Mouse (Mus musculus) cerebellum, adult 9-10 months (tissue): Measurements from ENCODE around the gene Fam170b.

Source experiments
- DNase-seq: peaks from one replicate; pipeline ENCODE4 v3.0.0; 2022

Gene Fam170b

GRCm38 (mm10) chr14:32833847-32834246, at the start of gene Fam170b:
Fam170b (plus strand) TSS chr14:32833962.
- DNase-seq = no peak

DNA sequence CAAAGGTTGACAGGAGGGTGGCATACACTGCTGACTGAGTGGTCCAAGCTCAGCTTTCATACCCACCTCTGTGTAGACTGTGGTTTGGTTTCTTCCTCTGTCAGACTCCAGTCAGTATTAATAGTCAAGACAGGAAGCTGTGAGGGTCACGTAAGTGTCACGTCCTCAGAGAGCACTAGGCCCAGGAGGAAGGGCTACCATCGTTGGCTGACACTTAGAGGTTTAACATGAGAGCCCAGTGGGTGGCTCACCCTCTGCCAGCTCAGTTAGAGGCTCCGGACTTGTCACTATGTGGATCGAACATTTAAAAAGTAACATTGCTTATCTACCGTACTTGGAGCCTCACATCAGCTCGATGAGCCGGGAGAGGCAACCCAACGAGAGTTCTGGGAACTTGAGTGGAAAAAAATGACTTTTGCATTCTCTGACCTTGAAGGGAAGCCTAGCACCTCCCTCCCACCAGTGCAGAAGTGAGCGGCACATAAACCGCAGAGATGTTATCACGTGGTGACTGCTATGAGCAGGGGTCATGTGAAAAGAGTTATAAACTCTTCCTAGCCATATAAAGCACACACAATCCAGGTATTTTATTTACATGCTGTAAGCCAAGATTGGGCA, 49.5 kb upstream of the Fam170b start:
- no peak for DNase-seq

- no peak for DNase-seq
Observed at GRCm38 (mm10) chr14:32784748-32785134, 49.0 kb upstream of the Fam170b start.

DNA sequence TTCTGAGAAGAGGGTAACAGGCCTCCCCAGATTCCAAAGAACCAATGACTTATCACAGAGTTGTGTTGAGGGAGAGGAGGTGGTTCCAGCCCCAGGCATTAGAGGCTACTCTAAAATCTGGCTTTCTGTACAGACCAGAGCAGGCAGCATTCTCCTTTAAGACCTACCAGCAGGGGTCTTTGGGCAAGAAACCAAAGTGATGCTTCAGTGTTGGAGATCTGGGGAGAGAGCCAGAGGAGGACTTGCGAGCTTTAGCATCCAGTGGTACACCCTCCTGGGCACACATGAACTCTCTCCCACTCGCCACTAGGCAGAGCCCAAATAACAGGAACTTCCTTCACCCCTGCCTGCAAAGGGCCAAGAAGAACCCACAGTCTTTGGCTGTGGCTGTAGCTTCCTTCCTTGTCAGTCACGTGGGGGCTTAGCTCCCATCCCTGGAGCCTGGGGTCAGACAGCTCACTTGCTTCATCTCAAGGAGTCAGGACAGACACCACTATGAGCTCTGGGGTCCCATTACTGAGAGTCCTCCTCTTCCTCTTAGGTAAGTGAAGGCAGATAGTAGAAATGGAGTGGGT, 48.1 kb upstream of the Fam170b start, which contains the start of gene Tmem273:
TSS of gene Tmem273 (plus strand) at position 408 of the 575 bp plus-strand sequence.
- DNase-seq = no peak

GRCm38 (mm10) chr14:32787691-32788090, 46.1 kb upstream of the Fam170b start:
- DNase-seq = no peak

- DNase-seq = no peak
Observed at GRCm38 (mm10) chr14:32796375-32796774, 37.4 kb upstream of the Fam170b start.

DNA sequence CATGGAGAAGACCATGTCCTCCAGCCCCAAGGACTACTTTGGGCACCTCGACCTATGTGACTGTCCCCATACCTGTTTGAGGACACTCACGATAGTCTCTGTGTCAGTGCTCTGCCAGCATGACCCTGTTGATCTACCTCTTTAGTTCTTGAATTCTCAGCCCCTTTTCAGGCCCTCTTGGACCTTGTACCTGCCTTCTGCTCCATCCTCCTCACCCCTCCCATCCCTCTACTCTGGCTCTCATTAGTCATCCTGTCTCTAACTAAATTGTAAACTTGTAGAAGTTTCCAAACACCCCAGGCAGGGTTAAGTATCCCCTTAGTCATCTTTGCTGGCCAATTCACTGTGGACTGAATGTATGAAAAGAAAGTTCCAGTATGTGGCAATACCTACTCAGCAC, 36.0 kb upstream of the Fam170b start:
- DNase-seq = no peak

DNA sequence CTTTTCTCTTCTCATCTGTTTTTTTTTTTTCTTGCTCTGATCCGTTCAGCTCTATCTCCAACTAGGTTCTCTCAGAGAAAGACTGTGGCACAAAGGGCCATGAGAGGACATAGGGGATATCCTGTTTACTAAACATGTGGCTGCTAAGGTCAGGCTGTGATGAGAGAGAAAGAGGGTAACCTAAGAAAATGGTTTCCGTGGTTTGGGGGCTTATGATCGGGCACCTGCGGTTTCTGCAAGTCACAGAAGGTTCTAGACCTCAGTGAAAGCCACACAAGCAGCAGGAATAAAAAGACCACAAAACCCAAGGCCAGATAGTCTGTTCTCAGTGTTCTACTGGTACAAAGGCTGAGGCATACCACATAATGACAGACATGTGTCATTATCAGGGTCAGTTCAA, 35.4 kb upstream of the Fam170b start:
- DNase-seq = no peak

- DNase-seq = no peak
Observed at GRCm38 (mm10) chr14:32800048-32800447, 33.7 kb upstream of the Fam170b start.

- DNase-seq = no peak
Observed at GRCm38 (mm10) chr14:32801016-32801661, 32.6 kb upstream of the Fam170b start.

DNA sequence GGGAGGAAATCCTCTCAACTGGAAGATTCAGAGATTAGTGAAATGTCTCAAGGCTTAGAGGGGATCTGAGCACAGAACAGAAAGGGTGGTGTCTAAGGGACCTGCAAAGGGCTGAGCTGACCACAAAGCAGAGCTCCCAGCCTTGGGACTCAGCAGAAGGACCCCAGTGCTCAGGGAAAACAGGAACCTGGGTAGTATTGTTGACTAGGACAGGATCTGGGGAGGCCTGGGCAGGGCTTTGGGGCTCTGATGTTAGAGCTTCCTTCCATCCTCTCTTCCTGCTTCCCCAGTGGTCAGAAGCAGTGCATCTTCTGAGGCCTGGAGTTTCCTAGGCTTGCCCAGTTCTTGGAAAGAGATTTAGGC, 32.1 kb upstream of the Fam170b start:
- DNase-seq = no peak

DNA sequence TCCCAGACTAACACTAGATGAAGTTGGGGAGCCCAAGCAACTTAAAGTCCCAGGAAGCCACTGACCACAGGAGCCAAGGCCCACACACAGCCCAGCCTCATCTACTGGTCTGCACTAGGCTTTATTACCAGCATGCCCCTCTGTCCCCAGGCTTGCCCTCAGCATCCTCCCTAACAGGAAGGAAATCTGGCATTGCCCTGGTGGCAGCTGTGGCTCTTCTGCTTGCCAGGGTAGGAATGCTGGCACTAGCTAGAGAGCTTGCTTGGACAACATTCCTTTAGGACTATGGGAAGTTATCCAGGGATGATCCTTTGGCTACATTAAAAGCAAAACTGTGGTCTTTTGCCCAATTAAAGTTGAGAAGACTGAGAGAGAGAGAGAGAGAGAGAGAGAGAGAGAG, 23.7 kb upstream of the Fam170b start:
- no peak for DNase-seq

- no peak for DNase-seq
Observed at GRCm38 (mm10) chr14:32812429-32812828, 21.3 kb upstream of the Fam170b start.

DNA sequence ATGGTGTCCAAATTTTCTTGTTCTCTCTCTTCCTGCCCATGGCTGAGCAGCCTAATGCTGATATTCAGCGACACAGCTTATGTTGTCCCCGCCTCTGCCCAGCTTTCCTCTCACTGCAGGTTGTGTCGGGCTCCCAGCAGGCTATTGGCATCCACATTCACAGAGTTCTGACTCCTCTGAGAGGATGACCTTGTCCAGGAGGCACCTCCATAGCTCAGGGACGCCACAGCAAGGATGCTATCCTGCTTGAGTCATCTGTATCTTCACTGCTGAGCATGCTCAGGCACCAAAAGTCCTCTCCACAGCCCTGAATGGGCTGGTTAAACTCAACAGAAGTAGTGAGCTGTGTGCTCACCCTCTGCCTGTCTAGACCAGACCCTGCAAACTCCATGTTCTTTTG, 18.8 kb upstream of the Fam170b start:
- DNase-seq = no peak

- DNase-seq = no peak
Observed at GRCm38 (mm10) chr14:32816533-32816932, 17.2 kb upstream of the Fam170b start.

DNA sequence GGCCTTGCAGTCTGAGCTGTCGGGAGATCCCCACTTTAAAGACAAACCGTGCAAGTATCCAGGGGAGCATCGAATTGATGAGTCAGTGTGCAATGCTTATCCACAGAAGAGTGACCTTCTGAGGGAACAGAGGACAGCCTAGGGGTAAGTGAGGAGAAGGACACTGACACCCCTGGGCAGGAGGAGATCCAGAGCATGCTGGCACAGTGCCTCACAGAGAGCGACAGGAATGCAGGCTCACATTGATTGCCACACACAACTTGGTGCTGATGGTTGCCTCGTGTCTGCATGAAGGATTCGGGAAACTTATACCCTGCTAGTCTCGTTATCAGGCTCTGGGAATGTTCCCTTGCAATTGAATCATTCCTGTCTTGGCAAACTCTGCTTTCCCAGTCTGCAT, 16.5 kb upstream of the Fam170b start:
- DNase-seq = no peak

DNA sequence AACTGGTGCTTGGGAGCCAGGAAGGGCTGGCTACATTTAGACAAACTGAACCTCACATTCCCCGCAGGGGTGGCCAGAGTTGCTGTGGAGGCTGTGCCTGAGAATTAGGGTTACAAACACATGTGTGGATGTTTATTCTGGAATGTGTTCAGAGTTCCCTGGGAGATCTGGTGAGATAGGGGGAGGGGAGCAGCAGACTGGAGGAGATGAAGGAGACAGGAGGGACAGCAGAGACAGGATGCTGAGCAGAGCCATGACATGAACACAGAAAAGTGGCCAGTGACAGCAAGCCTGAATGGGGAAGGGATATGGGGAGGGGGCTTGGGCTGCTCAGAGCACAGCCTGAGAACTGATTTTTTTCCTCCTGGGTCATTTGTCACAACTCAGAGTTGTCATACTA, 14.5 kb upstream of the Fam170b start:
- DNase-seq = no peak

GRCm38 (mm10) chr14:32822812-32823211, 10.9 kb upstream of the Fam170b start:
- DNase-seq = no peak

GRCm38 (mm10) chr14:32823861-32824260, 9.9 kb upstream of the Fam170b start:
- DNase-seq = no peak

DNA sequence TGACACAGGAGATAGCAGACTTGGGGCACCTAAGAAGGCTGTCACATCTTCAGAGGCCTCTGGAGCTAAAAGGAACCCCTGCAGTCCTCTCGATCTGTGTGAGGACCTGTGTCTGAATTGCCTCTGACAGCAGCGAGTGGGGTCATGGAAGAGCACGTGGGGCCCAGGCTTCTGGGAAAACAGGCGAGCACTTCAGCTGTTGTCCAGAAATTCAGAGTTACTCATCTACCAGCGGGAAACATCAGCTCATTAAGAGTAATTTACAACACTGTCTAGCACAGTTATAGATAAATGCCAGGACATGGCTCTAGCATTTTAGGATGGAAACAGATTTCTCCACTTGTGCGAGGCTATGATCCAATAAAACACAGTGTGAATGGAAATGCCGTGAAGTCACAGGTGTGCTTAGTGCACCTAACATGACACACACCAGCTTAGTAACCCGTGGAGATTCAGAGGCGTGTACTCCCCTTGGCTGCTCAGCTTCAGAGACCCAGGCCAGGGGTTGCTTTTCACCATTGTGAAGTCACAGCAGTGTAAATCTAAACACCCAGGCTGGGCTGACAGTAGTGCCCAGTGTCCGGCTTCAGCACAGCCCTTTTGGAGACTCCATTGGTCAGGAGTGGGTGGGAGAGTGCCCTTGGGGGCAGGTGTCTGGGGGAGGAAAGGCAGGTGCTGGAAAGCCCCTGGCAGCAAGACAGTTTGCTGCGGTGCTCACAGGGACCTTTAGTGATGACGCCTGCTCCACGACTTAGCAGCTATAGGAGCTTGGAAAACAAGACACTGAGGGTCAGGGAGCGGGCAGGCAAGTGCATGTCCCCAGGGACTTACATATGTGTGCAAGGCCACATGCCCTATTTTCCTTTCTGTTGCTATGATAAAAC, 9.3 kb upstream of the Fam170b start:
- DNase-seq = no peak

DNA sequence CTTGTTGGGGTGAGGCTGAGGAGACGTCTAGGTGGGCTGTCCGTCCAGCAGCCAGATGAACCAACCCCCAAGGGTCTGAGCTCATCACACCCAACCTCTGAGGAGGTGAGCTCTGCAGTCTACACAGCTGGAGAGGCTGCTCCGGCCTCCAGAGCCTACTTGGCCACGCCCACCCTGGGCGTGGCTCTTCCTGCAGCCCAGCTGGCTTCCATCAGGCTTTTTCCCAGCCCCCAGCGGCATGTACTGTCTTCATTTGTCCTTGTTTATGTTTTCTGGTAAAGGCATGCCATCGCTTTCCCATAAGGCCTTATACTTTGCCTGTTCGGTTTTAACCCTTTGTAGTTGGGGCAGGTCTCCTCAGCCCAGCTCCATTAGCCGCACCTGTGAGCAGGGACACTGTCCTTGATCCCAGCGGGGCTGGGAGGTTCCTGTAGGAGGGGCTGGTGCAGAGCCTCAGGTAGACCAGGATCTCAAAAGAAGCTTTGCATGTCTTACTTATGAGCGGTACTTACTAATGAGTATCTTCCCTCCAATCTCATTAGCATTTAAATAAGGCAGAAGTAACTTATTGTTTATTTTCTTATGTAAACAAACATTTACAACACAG, 8.2 kb upstream of the Fam170b start:
- no peak for DNase-seq

GRCm38 (mm10) chr14:32827165-32827564, 6.6 kb upstream of the Fam170b start:
- no peak for DNase-seq

DNA sequence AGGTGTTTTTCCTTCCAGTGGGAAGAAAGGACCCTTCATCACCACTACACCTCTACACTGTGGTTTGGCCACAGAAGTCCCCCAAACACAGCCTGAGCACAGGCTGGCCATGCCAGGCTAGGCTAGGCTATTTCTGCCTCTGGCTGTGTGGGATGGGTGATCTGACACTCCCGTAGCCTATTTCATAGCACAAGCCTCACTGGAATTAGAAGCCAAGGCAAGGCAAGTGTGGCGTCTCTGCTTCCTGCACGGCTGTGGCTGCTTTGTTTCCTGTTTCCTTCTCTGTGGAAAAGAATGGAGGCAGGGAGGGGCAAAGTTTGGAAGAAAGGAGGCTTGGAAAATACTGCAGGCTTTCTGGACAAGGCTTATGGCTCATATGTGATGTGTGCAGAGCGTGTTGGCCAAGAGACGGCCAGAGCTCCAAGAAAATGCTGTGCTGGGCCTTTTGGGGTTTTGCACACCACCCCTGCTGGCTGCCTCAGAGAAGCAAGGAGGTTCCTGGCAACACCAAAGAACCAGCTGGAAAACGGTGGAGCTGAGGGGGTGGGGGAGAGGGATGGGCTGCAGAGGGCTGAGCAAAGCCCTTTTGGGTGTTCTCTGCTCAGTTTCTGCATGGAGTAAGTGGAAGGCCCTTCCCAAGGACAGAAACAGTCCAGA, 5.6 kb upstream of the Fam170b start:
- no peak for DNase-seq
